Mouse (Mus musculus): Measurements from ENCODE around the gene Pxmp4. TPM values are rescaled to one million over a fixed set of nuclear protein-coding genes. Genes with fewer than 3 reads are reported as not detected.

The Pxmp4 gene
- polyA plus RNA-seq, 1 experiment from 2014 or later = 52.8 TPM

DNA sequence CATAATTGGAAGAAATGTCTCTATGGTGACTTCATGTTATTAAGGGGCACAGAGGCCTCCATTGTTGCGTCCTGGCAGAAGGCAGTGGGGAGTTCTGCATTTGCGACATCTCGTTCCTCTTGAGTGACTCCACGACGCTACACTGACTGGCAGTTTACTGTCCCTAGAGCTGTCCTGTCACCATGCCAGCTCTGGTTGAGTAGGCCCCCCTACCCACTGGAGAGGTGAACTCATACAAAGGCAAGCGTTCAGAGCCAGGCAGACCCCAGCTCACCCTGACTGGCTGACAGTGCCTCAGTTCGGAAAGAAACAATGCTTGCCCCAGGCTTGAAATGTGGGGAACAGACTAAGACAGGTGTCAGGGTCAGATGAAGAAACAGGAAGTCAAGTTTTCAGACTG is 29.2 kb downstream of the Pxmp4 start:
- Histone ChIP-seq H3K27me3 (ENCODE audit: control insufficient read depth, insufficient read depth, low read length) (no peaks in the 10 kb centered on the region), H3K4me1 (replicated peaks; ENCODE audit: control insufficient read depth, insufficient read depth) (peaks cover 3% of the 10 kb centered on the region; the same call in 1 of the 2 replicates), H3K9ac (ENCODE audit: low read length) (no peak overlapping the region), H3K4me2 (replicated peaks; ENCODE audit: low read depth) (no peak overlapping the region), H3K9me3 (ENCODE audit: control insufficient read depth, low read length) (no peaks in the 10 kb centered on the region), H3K4me3 (ENCODE audit: low read depth, low read length) (no peak overlapping the region), H3K36me3 (ENCODE audit: control insufficient read depth, insufficient read depth, low read length) (no peaks in the 10 kb centered on the region), H3K27ac (replicated peaks) (no peak overlapping the region)
- 81% methylated on average over 7 of the region's 7 CpGs for WGBS
- ATAC-seq (ENCODE audit: low FRiP score, low TSS enrichment) (no peak), DNase-seq (ENCODE audit: low spot score) (no peak)
- TF ChIP-seq EP300 (optimal IDR thresholded peaks at IDR 0.05) = no peak
- TF ChIP-seq CTCF (IDR thresholded peaks at IDR 0.05; ENCODE audit: low read depth) = no peak

DNA sequence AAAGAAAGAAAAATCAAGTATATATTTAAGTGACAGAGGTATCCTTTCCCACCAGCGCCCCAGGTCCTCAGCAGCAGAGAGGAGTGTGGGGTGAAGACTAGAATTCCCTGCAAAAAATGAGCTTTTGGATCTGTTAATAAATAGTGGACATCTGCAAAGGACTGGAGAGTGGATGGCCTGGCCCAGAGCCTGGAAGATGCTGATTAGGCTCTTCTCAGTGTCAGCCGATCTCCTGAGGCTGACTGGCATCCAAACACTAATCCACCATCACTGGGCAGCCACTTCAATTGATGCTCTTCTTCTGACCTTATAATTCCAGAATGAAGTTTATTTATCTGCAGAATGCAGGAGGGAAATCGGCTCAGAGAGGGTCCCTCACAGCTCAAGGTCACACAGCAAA is 30.5 kb downstream of the Pxmp4 start:
- 74% methylated on average over 3 of the region's 3 CpGs for WGBS
- ATAC-seq (ENCODE audit: low FRiP score, low TSS enrichment) (no peak), DNase-seq (ENCODE audit: low spot score) (no peak)
- Histone ChIP-seq H3K27ac (replicated peaks) (no peak overlapping the region), H3K4me3 (ENCODE audit: low read depth, low read length) (no peak overlapping the region), H3K9ac (ENCODE audit: low read length) (no peak overlapping the region), H3K9me3 (ENCODE audit: control insufficient read depth, low read length) (no peaks in the 10 kb centered on the region), H3K4me1 (replicated peaks; ENCODE audit: control insufficient read depth, insufficient read depth) (peaks cover 3% of the 10 kb centered on the region), H3K4me2 (replicated peaks; ENCODE audit: low read depth) (no peak overlapping the region), H3K27me3 (ENCODE audit: control insufficient read depth, insufficient read depth, low read length) (no peaks in the 10 kb centered on the region), H3K36me3 (ENCODE audit: control insufficient read depth, insufficient read depth, low read length) (no peaks in the 10 kb centered on the region)
- TF ChIP-seq EP300 (optimal IDR thresholded peaks at IDR 0.05) (no peak), CTCF (IDR thresholded peaks at IDR 0.05; ENCODE audit: low read depth) (no peak)

- no peaks in the 10 kb centered on the region for H3K36me3 ChIP-seq (ENCODE audit: control insufficient read depth, insufficient read depth, low read length)
- no peak overlapping the region for H3K4me3 ChIP-seq (ENCODE audit: low read depth, low read length)
- no peak overlapping the region for H3K9ac ChIP-seq (ENCODE audit: low read length)
- H3K9me3 ChIP-seq (ENCODE audit: control insufficient read depth, low read length) = no peaks in the 10 kb centered on the region
- WGBS = 56% methylated on average over 8 of the region's 8 CpGs
- no peak overlapping the region for H3K4me2 ChIP-seq (replicated peaks; ENCODE audit: low read depth)
- H3K27ac ChIP-seq (replicated peaks) = no peak overlapping the region
- H3K27me3 ChIP-seq (ENCODE audit: control insufficient read depth, insufficient read depth, low read length) = no peaks in the 10 kb centered on the region
- ATAC-seq (ENCODE audit: low FRiP score, low TSS enrichment) (no peak), DNase-seq (ENCODE audit: low spot score) (no peak)
- no peak for TF ChIP-seq CTCF (IDR thresholded peaks at IDR 0.05; ENCODE audit: low read depth)
- TF ChIP-seq EP300 (optimal IDR thresholded peaks at IDR 0.05) = no peak
- peaks cover 5% of the 10 kb centered on the region for H3K4me1 ChIP-seq (replicated peaks; ENCODE audit: control insufficient read depth, insufficient read depth)
Measured at GRCm38 (mm10) chr2:154571976-154572375, 31.5 kb downstream of the Pxmp4 start.

DNA sequence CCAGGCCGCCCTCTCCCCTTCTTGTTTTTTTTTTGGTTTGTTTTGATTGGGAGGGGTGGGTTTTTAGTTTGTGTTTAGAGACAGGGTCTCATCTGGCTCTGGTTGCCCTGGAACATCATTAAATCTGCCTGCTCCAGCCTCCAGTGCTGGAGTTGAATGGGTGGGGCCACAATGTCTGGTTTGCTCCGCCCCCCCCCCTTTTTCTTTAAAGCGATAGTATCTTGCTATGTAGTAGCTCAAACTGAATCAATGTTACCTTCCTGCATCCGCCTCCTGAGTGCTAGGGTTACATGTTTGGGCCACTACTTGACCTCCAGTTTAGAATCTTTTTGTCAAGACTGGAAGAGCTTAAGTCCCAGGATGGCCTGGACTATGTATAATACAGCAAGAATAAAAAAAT is 32.2 kb downstream of the Pxmp4 start:
- no peak overlapping the region for H3K27ac ChIP-seq (replicated peaks)
- H3K36me3 ChIP-seq (ENCODE audit: control insufficient read depth, insufficient read depth, low read length) = no peaks in the 10 kb centered on the region
- no peak overlapping the region for H3K9ac ChIP-seq (ENCODE audit: low read length)

DNA sequence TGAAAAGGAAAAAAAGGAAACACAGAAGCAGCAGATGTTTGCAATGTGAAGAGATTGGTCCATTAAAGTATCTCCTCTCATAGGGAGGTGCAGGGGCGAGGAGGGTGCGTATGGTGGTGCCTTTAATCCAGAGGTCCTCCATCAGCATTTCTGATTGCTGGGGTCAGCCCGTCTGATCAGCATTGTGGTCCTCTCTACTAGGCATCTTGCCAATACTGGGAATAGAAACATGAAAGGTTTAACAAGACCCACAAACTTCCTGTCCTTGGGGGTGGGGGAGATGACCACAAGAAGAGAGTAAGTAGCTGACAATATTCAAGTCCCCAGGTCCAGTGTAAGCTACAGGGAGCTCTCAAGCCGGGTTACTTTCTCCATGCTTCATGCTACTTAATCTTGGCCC is 32.8 kb downstream of the Pxmp4 start:
- H3K36me3 ChIP-seq (ENCODE audit: control insufficient read depth, insufficient read depth, low read length) = no peaks in the 10 kb centered on the region
- no peak overlapping the region for H3K4me3 ChIP-seq (ENCODE audit: low read depth, low read length)
- WGBS = 61% methylated on average over 4 of the region's 4 CpGs

More for the DNA sequence above, 32.2 kb downstream of the Pxmp4 start:
- H3K4me3 ChIP-seq (ENCODE audit: low read depth, low read length) = no peak overlapping the region
- 76% methylated on average over 4 of the region's 4 CpGs for WGBS
- H3K4me2 ChIP-seq (replicated peaks; ENCODE audit: low read depth) = no peak overlapping the region
- H3K4me1 ChIP-seq (replicated peaks; ENCODE audit: control insufficient read depth, insufficient read depth) = peaks cover 5% of the 10 kb centered on the region
- ATAC-seq (ENCODE audit: low FRiP score, low TSS enrichment) (no peak), DNase-seq (ENCODE audit: low spot score) (no peak)
- no peaks in the 10 kb centered on the region for H3K9me3 ChIP-seq (ENCODE audit: control insufficient read depth, low read length)
- TF ChIP-seq EP300 (optimal IDR thresholded peaks at IDR 0.05) (no peak), CTCF (IDR thresholded peaks at IDR 0.05; ENCODE audit: low read depth) (no peak)
- no peaks in the 10 kb centered on the region for H3K27me3 ChIP-seq (ENCODE audit: control insufficient read depth, insufficient read depth, low read length)

DNA sequence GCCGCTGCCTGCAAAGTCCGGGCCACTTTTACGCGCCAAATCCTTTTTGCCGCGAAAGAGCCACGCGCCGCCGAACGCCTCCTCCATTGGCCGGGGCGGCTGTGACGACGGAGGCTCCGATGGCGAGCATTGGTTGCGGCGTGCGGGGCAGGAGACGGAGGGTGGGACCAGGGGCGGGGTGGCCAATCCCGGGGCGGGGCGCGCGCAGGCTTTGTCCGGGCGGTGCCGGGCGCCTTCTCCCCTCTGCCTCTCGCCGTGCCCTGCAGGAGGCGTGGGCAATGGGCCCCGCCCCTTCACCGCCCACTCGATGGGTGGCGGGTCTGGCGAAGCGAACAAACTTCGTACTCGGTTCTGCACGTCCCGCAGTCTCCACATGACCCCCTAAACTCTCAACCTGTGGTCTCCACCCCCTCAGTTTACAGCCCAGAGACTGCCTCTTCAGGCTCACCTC is 33.6 kb downstream of the Pxmp4 start, which contains the start of gene E2f1:
Gene E2f1 (minus strand): TSS at position 57 of the 451 bp plus-strand sequence.
- Histone ChIP-seq H3K27ac (replicated peaks) (peak within 1 kb of the TSS; percentile 82), H3K4me1 (replicated peaks; ENCODE audit: control insufficient read depth, insufficient read depth) (peaks cover 5% of the 10 kb centered on the region), H3K4me3 (ENCODE audit: low read depth, low read length) (peak within 1 kb of the TSS; percentile 70), H3K4me2 (replicated peaks; ENCODE audit: low read depth) (peak within 1 kb of the TSS; percentile 82), H3K27me3 (ENCODE audit: control insufficient read depth, insufficient read depth, low read length) (no peaks in the 10 kb centered on the region), H3K9ac (ENCODE audit: low read length) (peak within 1 kb of the TSS; percentile 65), H3K36me3 (ENCODE audit: control insufficient read depth, insufficient read depth, low read length) (no peaks in the 10 kb centered on the region), H3K9me3 (ENCODE audit: control insufficient read depth, low read length) (no peaks in the 10 kb centered on the region)
- WGBS = under 1% methylated on average over 37 of the region's 44 CpGs
- DNase-seq (ENCODE audit: low spot score) (peak; percentile 99), ATAC-seq (ENCODE audit: low FRiP score, low TSS enrichment) (peak; percentile 99)
- no peak for TF ChIP-seq EP300 (optimal IDR thresholded peaks at IDR 0.05)
- peak; percentile 46 for TF ChIP-seq CTCF (IDR thresholded peaks at IDR 0.05; ENCODE audit: low read depth)

More for the DNA sequence above, 32.8 kb downstream of the Pxmp4 start:
- TF ChIP-seq EP300 (optimal IDR thresholded peaks at IDR 0.05) (no peak), CTCF (IDR thresholded peaks at IDR 0.05; ENCODE audit: low read depth) (no peak)
- Histone ChIP-seq H3K27me3 (ENCODE audit: control insufficient read depth, insufficient read depth, low read length) (no peaks in the 10 kb centered on the region), H3K4me1 (replicated peaks; ENCODE audit: control insufficient read depth, insufficient read depth) (peaks cover 5% of the 10 kb centered on the region), H3K27ac (replicated peaks) (no peak overlapping the region), H3K9me3 (ENCODE audit: control insufficient read depth, low read length) (no peaks in the 10 kb centered on the region), H3K9ac (ENCODE audit: low read length) (no peak overlapping the region), H3K4me2 (replicated peaks; ENCODE audit: low read depth) (no peak overlapping the region; the same call in 1 of the 2 replicates)
- ATAC-seq (ENCODE audit: low FRiP score, low TSS enrichment) = no peak
- DNase-seq (ENCODE audit: low spot score) = no peak
